Mouse (Mus musculus) embryonic fibroblast, embryonic 13.5 days (primary cell): Measurements from ENCODE around the gene Acvr2a. TPM values are rescaled to one million over a fixed set of nuclear protein-coding genes. Genes with fewer than 3 reads are reported as not detected.

Source experiments
- H3K27ac ChIP-seq: 2 replicates; pipeline ENCODE4 v1.5.1; 2012; ENCODE audit warnings: low read length, control low read depth, inconsistent platforms; ENCODE audit not compliant: insufficient read depth
- H3K4me1 ChIP-seq: 2 replicates; pipeline ENCODE4 v1.6.1; 2011; ENCODE audit warnings: low read length; ENCODE audit not compliant: control insufficient read depth, insufficient read depth
- H3K4me3 ChIP-seq: 2 replicates; pipeline ENCODE4 v1.5.1; 2011; ENCODE audit warnings: mild to moderate bottlenecking, control low read depth, low read length; ENCODE audit not compliant: insufficient read depth
- CTCF ChIP-seq: IDR thresholded peaks from 2 replicates; pipeline ENCODE4 v1.5.1; 2011; ENCODE audit warnings: mild to moderate bottlenecking, control low read depth, low read length, moderate library complexity, borderline replicate concordance; ENCODE audit not compliant: insufficient read depth
- POLR2A ChIP-seq: IDR thresholded peaks from 2 replicates; pipeline ENCODE4 v1.6.1; 2011; ENCODE audit warnings: low read depth, mild to moderate bottlenecking, control low read depth, low read length, moderate library complexity
- polyA plus RNA-seq: library from polyadenylated mRNA; stranded (reverse); fragments of >200 nt; gene quantifications from 2 replicates; pipeline ENCODE4 v1.2.4, GENCODE M21; 2011; ENCODE audit warnings: low read depth; ENCODE audit not compliant: missing spikeins, insufficient read length

Acvr2a gene
- polyA plus RNA-seq, 1 experiment: 43.9 TPM

DNA sequence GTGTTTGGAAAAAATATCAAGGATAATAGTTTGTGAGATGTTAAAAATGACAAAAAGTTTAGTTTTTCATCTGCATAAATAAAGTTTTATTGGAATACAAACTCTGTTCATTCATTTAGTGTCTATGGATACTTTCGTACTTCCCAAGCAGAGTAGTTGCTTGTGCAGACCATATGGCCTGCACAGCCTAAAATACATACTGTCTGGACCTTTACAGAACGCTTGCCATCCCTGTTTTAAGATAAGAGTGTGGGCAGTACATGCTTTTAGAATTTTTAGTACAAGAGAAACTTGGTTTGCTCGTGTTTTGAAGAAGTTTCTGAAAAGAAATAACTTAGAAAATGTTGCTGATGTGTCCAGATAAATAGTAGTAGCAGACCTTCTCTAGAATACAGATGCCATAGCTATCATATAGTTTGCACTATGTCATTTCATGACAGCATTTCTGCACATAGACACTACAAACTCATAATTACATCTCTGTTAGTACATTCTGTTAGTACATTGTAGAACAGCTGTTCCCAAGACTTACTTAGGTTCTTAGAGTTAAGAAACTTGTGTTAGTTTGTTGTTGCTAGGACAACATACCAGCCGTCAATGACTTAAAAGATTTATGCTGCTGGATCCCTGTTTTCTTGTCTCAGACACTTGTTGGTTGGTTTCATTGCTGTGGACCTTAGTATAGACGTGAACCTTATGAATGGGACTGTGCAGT, 54.4 kb downstream of the Acvr2a start:
- 0 out of 2 replicates have a peak, but pooled peaks cover 2% of the 10 kb centered on the region for H3K4me1 ChIP-seq
- TF ChIP-seq POLR2A (no peak), CTCF (no peak)
- H3K27ac ChIP-seq: no peak overlapping the region
- H3K4me3 ChIP-seq: no peak overlapping the region

DNA sequence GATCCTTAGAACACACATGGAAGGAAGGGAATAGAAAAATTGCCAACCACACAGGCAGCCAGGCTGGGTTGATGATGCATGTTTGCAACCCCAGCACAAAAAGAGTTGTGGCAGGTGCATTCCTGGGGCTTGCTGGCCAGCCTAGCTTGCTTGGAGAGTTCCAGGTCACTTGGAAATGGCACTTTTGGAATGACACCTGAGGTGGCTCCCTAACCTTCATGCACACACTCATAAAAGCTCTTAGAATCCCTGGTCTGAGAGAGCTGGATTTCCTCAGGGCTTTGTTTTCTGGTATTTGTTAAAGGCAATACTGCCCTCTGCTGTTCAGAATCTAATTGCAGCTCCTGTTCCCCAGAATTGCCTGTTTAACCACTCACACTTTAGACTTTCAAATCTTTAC, 72.0 kb downstream of the Acvr2a start:
- no peak overlapping the region for H3K4me3 ChIP-seq
- H3K4me1 ChIP-seq: peaks cover 2% of the 10 kb centered on the region; the same call in 1 of the 2 replicates
- H3K27ac ChIP-seq: peak overlapping the region; percentile 27
- TF ChIP-seq CTCF (no peak), POLR2A (no peak)

DNA sequence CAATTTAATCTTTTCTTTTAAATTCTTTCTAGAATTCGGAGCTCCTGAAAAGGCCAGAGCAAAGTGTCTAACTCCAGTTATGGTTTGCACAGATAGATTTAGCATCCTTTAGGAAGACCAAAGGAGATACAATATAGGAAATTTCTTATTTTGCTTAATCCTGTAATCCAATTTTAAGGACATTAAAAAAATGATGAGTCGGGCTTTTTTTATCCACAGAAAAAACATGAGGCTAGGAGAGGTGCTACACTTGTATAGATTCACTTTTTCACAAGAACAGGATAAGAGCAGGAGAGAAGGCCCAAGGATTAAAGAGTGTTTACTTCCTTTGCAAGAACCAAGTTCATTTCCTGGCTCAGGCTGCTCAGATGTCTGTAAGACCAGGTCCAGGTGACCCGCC, 81.3 kb downstream of the Acvr2a start:
- H3K4me1 ChIP-seq: no peaks in the 10 kb centered on the region
- TF ChIP-seq CTCF: no peak
- no peak for TF ChIP-seq POLR2A
- H3K27ac ChIP-seq: no peak overlapping the region
- no peak overlapping the region for H3K4me3 ChIP-seq

DNA sequence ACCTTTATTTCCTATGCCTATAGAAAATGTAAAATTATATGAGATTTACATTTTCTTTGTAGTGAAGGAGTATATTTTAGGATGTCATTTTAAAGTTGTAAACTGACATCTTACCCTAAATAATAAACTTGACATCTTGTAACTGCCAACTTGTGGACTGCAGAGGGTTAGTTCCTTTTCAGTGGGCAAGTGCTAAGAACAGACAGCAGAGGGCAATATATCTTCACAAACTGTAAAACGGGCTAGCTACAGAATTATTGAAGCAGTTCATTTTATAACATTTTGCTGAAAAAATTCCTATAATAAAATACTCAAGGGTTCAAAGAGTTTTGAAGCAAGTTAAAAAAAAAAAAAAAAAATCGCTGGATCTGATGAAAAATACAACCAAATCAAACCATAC, 95.0 kb downstream of the Acvr2a start:
- no peak overlapping the region for H3K27ac ChIP-seq
- H3K4me1 ChIP-seq: no peaks in the 10 kb centered on the region
- H3K4me3 ChIP-seq: no peak overlapping the region
- TF ChIP-seq POLR2A (no peak), CTCF (no peak)

DNA sequence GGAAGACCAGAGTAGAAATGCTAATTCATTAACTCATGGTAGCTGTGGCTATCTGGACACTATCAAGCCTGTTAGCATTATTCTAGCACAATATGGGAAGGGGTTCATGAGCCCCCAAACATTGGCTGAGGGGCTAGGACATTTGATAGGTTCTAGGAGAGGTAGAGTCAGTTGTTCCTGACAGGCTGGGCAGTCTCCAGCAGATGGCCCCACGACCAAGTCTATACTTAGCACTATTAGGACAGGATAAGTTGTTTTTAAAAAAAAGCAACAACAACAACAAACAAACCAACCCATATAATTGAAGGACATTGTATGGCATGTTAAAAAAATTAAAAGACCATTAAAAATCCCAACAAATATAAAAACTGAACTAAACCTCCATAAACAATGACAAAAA, 100.3 kb downstream of the Acvr2a start:
- no peak overlapping the region for H3K27ac ChIP-seq
- H3K4me1 ChIP-seq: no peaks in the 10 kb centered on the region
- no peak overlapping the region for H3K4me3 ChIP-seq
- TF ChIP-seq CTCF (no peak), POLR2A (no peak)

DNA sequence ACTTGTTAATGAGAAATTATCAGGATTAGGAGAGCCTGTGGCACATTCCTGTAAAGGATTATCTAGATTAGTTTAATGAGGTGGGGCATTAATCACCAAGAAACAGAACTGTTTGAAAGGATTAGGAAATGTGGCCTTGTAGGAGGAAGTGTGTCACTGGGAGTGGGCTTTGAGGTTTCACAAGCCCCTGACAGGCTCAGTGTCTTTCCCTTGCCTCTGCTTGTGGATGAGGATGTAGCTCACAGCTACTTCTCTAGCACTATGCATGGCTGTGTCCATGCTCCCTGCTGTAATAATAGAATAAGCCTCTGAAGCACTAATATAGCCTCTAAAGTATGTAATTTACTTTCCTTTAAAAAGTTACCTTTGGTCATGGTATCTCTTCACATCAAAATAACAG, 101.9 kb downstream of the Acvr2a start:
- TF ChIP-seq CTCF (no peak), POLR2A (no peak)
- Histone ChIP-seq H3K4me3 (no peak overlapping the region), H3K27ac (no peak overlapping the region), H3K4me1 (no peaks in the 10 kb centered on the region)

DNA sequence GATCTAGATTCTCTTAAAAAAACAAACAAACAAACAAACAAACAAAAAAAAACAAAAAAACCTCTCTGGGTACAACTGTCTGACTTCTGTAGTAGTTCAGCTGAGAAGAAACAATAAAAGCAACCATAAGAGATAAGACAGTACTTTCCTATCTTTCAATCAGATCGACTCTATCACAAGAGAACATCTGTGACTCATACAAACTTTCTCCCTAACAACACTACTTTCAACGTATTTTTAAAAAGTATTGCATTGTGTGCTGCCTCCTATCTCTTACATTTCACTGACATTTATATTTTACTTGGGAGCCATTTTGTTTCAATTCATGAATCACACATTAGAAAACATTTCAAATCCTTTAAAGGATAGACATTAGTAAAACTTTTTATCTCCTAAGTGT, 121.1 kb downstream of the Acvr2a start:
- TF ChIP-seq CTCF: no peak
- no peak for TF ChIP-seq POLR2A
- no peak overlapping the region for H3K27ac ChIP-seq
- H3K4me3 ChIP-seq: no peak overlapping the region
- no peaks in the 10 kb centered on the region for H3K4me1 ChIP-seq

DNA sequence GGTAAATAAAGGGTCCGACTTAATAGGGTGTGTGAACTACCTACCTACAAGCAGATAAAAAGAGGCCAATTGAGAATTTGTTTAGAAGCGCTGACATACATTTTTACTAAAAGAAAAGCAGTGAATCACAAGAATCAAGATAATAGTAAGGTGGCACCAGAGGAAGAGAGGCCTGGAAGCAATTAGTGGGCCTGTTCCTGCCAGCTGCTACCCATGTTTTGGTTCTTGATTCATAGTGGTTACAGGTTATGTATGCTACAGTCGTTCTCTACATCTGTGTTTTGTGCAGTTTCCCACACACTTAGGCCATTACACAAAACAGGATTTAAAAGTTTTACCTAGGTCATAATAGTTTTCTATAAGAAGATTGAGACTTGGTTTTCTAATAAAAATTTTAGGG, 133.9 kb downstream of the Acvr2a start:
- H3K4me3 ChIP-seq: peak overlapping the region; percentile 56
- no peak overlapping the region for H3K27ac ChIP-seq
- no peak for TF ChIP-seq CTCF
- no peak for TF ChIP-seq POLR2A
- H3K4me1 ChIP-seq: no peaks in the 10 kb centered on the region

DNA sequence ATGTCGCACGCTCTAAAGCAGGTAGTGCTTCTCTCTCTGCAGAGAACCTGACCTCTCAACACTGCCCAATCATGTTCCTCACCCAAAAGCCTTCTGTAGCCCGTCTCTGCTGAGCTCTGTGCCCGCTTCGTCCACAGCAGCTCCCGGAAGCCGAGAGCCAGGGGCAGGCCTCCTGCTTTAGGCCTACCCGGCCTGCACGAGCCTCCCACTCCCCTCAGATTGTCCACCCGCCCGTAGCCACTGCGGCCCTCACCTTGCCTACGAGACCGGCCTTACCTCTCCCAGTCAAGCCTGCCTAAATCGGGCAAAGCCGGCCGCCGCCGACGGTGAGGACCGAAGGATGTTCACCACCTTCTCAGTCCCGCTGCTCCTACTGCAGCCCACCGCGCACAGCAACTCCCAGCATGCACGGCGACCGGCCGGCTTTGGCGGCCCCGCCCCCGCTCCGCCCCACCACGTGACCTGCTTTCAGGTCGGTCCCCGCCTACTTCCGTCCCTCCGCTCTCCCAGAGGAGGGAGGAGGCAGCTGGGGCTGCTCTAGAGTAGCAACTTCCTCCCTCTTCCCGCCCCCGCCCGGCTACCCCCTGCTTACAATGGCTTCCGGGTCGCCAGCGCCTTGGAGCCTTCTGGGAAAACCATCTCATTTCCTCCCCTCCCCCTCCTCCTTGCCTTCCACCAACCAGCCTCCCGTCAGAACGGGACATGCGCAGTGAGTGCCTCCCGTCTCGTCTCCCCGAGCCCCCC, 135.1 kb downstream of the Acvr2a start, which contains the start of gene Mbd5:
Gene Mbd5 (plus strand): TSS at position 668 of the 744 bp plus-strand sequence.
- TF ChIP-seq POLR2A (peak; percentile 95), CTCF (no peak)
- peak within 1 kb of the TSS; percentile 85 for H3K27ac ChIP-seq

DNA sequence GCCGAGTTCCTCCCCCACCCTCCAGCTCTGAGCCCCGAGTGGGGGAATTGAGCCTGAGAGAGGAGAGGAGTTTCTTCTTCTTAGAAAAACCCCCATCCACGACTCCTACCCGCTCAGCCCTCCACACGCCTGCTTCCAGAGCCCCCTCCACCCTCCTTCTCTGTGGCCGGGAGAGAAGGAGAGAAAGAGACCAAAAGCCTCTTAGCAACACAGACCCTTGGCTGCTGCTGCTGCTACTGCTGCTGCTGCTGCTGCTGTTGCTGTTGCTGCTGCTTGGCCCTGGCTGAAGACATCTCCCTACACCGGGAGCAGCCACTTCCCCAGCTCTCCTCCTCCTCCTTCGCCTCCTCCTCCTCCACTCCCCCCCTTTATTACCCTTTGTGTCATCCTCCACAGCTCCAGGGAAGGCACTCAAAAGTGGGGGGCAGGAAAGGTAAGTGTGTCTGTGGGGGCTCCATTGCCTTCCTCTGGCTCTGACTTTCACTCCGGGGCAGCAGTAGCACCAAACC, 135.9 kb downstream of the Acvr2a start:
- TF ChIP-seq POLR2A: peak; percentile 66
- no peak for TF ChIP-seq CTCF
- no peaks in the 10 kb centered on the region for H3K4me1 ChIP-seq
- peak overlapping the region; percentile 85 for H3K27ac ChIP-seq

More for the DNA sequence above, 135.1 kb downstream of the Acvr2a start, which contains the start of gene Mbd5:
- Histone ChIP-seq H3K4me3 (peak within 1 kb of the TSS; percentile 92), H3K4me1 (no peaks in the 10 kb centered on the region)

DNA sequence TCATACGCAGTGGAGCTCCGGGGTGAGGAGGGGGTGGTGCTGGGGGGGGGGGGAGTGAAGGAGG, 136.2 kb downstream of the Acvr2a start, which contains the start of gene Orc4:
Gene Orc4 (minus strand): TSS at position 26 of the 64 bp plus-strand sequence.
- no peaks in the 10 kb centered on the region for H3K4me1 ChIP-seq
- peak within 1 kb of the TSS; percentile 85 for H3K27ac ChIP-seq
- peak within 1 kb of the TSS; percentile 87 for H3K4me3 ChIP-seq
- no peak for TF ChIP-seq CTCF
- no peak for TF ChIP-seq POLR2A

More for the DNA sequence above, 135.9 kb downstream of the Acvr2a start:
- peak overlapping the region; percentile 87 for H3K4me3 ChIP-seq
